Mouse (Mus musculus): ENCODE measurements at regions not wholly inside any gene's neighbourhood (a gene's known extent, or its start where the extent isn't known, plus 50 kb on each side); places are given as distances from the start of the nearest gene placed in this dataset.

DNA sequence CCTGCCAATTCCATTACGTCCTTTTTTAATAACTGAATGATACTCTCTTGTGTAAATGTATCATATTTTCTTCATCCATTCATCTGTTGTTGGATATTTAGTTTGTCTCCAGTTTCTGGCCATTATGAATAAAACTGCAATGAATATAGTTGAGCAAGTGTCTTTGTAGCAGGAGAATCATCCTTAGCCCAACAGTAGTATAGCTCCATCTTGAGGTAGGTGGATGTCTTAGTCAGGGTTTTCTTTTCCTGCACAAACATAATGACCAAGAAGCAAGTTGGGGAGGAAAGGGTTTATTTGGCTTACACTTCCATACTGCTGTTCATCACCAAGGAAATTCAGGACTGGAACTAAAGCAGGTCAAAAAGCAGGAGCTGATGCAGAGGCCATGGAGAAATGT lies 299.2 kb downstream of the Arap2 start:
- Histone ChIP-seq H3K4me2 (replicated peaks; ENCODE audit: low read depth, low read length, severe bottlenecking) (no peak overlapping the region), H3K9ac (ENCODE audit: low read depth, low read length, severe bottlenecking) (no peak overlapping the region), H3K4me3 (replicated peaks; ENCODE audit: low read length) (no peak overlapping the region), H3K36me3 (ENCODE audit: control insufficient read depth, insufficient read depth, low read length) (no peaks in the 10 kb centered on the region), H3K27me3 (ENCODE audit: control insufficient read depth, insufficient read depth, low read length) (no peaks in the 10 kb centered on the region), H3K4me1 (ENCODE audit: control insufficient read depth, insufficient read depth, low read length) (no peaks in the 10 kb centered on the region), H3K27ac (replicated peaks; ENCODE audit: low read depth, low read length) (no peak overlapping the region), H3K9me3 (ENCODE audit: control insufficient read depth, low read length) (no peaks in the 10 kb centered on the region)
- TF ChIP-seq POLR2A (IDR thresholded peaks at IDR 0.05; ENCODE audit: borderline replicate concordance, extremely low read depth, insufficient read depth, insufficient read length) = no peak
- no peak for DNase-seq (ENCODE audit: low spot score)
- no peak for ATAC-seq (ENCODE audit: low FRiP score, low read depth)
- 76% methylated on average over 1 of the region's 1 CpGs for WGBS

DNA sequence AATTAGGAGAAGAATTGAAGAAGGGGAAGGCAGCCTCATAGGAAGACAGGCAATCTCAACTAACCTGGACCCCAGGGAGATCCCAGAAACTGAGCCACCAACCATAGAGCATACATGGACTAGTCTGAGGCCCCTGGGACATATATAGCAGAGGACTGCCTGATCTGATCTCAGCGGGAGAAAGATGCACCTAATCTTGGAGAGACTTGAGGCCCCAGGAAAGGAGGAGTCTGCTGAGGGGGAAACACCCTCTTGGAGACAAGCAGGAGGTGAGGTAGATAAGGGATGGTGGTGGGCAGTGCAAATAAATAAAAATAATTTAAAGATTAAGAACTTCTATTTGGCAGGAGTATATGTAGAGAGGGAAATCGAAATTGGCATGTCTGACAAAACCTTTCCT lies 303.4 kb downstream of the Arap2 start:
- Histone ChIP-seq H3K4me1 (ENCODE audit: control insufficient read depth, insufficient read depth, low read length) (no peaks in the 10 kb centered on the region), H3K27ac (replicated peaks; ENCODE audit: low read depth, low read length) (no peak overlapping the region), H3K9ac (ENCODE audit: low read depth, low read length, severe bottlenecking) (no peak overlapping the region), H3K27me3 (ENCODE audit: control insufficient read depth, insufficient read depth, low read length) (no peaks in the 10 kb centered on the region), H3K36me3 (ENCODE audit: control insufficient read depth, insufficient read depth, low read length) (no peaks in the 10 kb centered on the region), H3K9me3 (ENCODE audit: control insufficient read depth, low read length) (no peaks in the 10 kb centered on the region), H3K4me2 (replicated peaks; ENCODE audit: low read depth, low read length, severe bottlenecking) (no peak overlapping the region), H3K4me3 (replicated peaks; ENCODE audit: low read length) (no peak overlapping the region)
- no peak for DNase-seq (ENCODE audit: low spot score)
- TF ChIP-seq POLR2A (IDR thresholded peaks at IDR 0.05; ENCODE audit: borderline replicate concordance, extremely low read depth, insufficient read depth, insufficient read length) = no peak
- ATAC-seq (ENCODE audit: low FRiP score, low read depth) = no peak
- 77% methylated on average over 2 of the region's 2 CpGs for WGBS

All from limb, embryonic 14.5 days (tissue).